Mouse (Mus musculus) myocyte (in vitro differentiated cells): ENCODE results near the gene Unc80. TPM values are rescaled to one million over a fixed set of nuclear protein-coding genes. Genes with fewer than 3 reads are reported as not detected.

Experiments used
- H3K27me3 ChIP-seq: one replicate; pipeline ENCODE4 v1.6.1; 2011; ENCODE audit not compliant: control insufficient read depth, insufficient read depth, insufficient read length
- H3K36me3 ChIP-seq: one replicate; pipeline ENCODE4 v1.6.1; 2011; ENCODE audit not compliant: control insufficient read depth, insufficient read depth
- H3K4me2 ChIP-seq: one replicate; pipeline ENCODE4 v1.6.1; 2011; ENCODE audit warnings: low read depth, control low read depth
- H3K4me3 ChIP-seq: one replicate; pipeline ENCODE4 v1.5.1; 2011; ENCODE audit warnings: mild to moderate bottlenecking, control low read depth, moderate library complexity
- H3K79me2 ChIP-seq: one replicate; pipeline ENCODE4 v1.6.1; 2011; ENCODE audit not compliant: control insufficient read depth, insufficient read depth
- H3ac ChIP-seq: one replicate; pipeline ENCODE4 v1.6.1; 2011; ENCODE audit not compliant: control insufficient read depth, insufficient read length
- CEBPB ChIP-seq: IDR thresholded peaks from 2 replicates; pipeline ENCODE4 v1.6.1; 2011; ENCODE audit warnings: mild to moderate bottlenecking, moderate library complexity; ENCODE audit not compliant: poor library complexity, insufficient read depth, severe bottlenecking
- E2F4 ChIP-seq: IDR thresholded peaks from one replicate; pipeline ENCODE4 v1.6.1; 2011; ENCODE audit warnings: mild to moderate bottlenecking, control low read depth, moderate library complexity; ENCODE audit not compliant: insufficient read depth
- MAX ChIP-seq: IDR thresholded peaks from one replicate; pipeline ENCODE4 v1.6.1; 2011; ENCODE audit warnings: low read depth, mild to moderate bottlenecking, control low read depth
- MYOD1 ChIP-seq, 3 experiments: IDR thresholded peaks; one replicate each; pipeline ENCODE4 v1.6.1; 2011; ENCODE audit warnings: control low read depth in 2 of 3, low read depth in 2 of 3, mild to moderate bottlenecking in 2 of 3, moderate library complexity in 1 of 3; ENCODE audit not compliant: insufficient read length in 2 of 3, control insufficient read depth in 1 of 3
- MYOG ChIP-seq, 3 experiments: IDR thresholded peaks; one replicate each; pipeline ENCODE4 v1.6.1; 2011; ENCODE audit warnings: control low read depth in 2 of 3, low read depth in 2 of 3, mild to moderate bottlenecking in 2 of 3; ENCODE audit not compliant: insufficient read length in 2 of 3, control insufficient read depth in 1 of 3, insufficient read depth in 1 of 3
- POLR2A ChIP-seq: IDR thresholded peaks from one replicate; pipeline ENCODE4 v1.6.1; 2011; ENCODE audit warnings: low read depth, mild to moderate bottlenecking, control low read depth, moderate library complexity; ENCODE audit not compliant: insufficient read length
- POLR2AphosphoS2 ChIP-seq: IDR thresholded peaks from one replicate; pipeline ENCODE4 v1.6.1; 2011; ENCODE audit warnings: low read depth, control low read depth; ENCODE audit not compliant: insufficient read length
- REST ChIP-seq: IDR thresholded peaks from one replicate; pipeline ENCODE4 v1.6.1; 2011; ENCODE audit warnings: mild to moderate bottlenecking, control low read depth, moderate library complexity; ENCODE audit not compliant: insufficient read depth, insufficient read length
- SRF ChIP-seq: IDR thresholded peaks from one replicate; pipeline ENCODE4 v1.6.1; 2011; ENCODE audit warnings: low read depth; ENCODE audit not compliant: control insufficient read depth, insufficient read length
- TCF12 ChIP-seq: IDR thresholded peaks from one replicate; pipeline ENCODE4 v1.6.1; 2011; ENCODE audit warnings: mild to moderate bottlenecking, control low read depth; ENCODE audit not compliant: poor library complexity, insufficient read depth, severe bottlenecking
- TCF3 ChIP-seq: IDR thresholded peaks from one replicate; pipeline ENCODE4 v1.6.1; 2011; ENCODE audit warnings: low read depth, control low read depth; ENCODE audit not compliant: insufficient read length
- USF1 ChIP-seq: IDR thresholded peaks from one replicate; pipeline ENCODE4 v1.6.1; 2011; ENCODE audit warnings: low read depth, mild to moderate bottlenecking, control low read depth, moderate library complexity
- polyA plus RNA-seq: library from polyadenylated mRNA; unstranded; fragments of >200 nt; fragmentation: generic; extraction: Trizol; gene quantifications from one replicate; pipeline ENCODE4 v1.2.1, GENCODE M21; 2012; ENCODE audit warnings: missing spikeins

Gene Unc80
- polyA plus RNA-seq, 1 experiment, result not detected

GRCm38 (mm10) chr1:66704523-66704922 is 236.4 kb downstream of the Unc80 start:
- no peak overlapping the region for H3ac ChIP-seq
- H3K36me3 ChIP-seq, result peaks cover 14% of the 10 kb centered on the region
- H3K4me3 ChIP-seq, result no peak overlapping the region
- H3K4me2 ChIP-seq, result no peak overlapping the region
- TF ChIP-seq POLR2AphosphoS2 (no peak), USF1 (no peak), MYOD1 (IDR thresholded peaks at IDR 0.05; ENCODE audit: control insufficient read depth in 1 of 3, insufficient read length in 2 of 3, low read depth in 2 of 3) (no peak), MYOG (IDR thresholded peaks at IDR 0.05; ENCODE audit: control insufficient read depth in 1 of 3, insufficient read depth in 1 of 3, insufficient read length in 2 of 3, low read depth in 2 of 3) (no peak), POLR2A (no peak)
- H3K27me3 ChIP-seq, result no peaks in the 10 kb centered on the region
- H3K79me2 ChIP-seq, result peaks cover 38% of the 10 kb centered on the region

DNA sequence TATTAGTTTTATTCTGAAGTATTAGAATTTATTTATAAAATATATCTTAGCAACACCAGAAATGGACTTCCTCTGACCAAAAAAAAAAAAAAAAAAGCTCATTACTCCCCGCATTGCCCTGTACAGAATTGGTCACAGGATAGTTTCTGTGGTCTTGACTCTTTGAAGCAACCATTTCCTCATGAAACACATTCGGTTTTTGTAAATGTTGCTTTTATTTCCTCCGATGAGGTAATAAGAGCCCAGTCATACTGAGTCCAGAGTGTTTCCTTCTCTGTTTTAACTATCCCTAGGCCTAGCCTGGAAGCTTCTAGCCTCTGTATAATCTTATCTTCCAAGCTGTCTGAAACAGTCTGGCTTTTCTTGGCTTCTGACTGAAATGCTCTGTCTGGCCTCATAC is 244.7 kb downstream of the Unc80 start:
- H3K4me2 ChIP-seq, result no peak overlapping the region
- H3K79me2 ChIP-seq, result peaks cover 8% of the 10 kb centered on the region
- no peaks in the 10 kb centered on the region for H3K27me3 ChIP-seq
- H3ac ChIP-seq, result no peak overlapping the region
- H3K4me3 ChIP-seq, result no peak overlapping the region
- H3K36me3 ChIP-seq, result peaks cover 20% of the 10 kb centered on the region
- TF ChIP-seq MYOG (IDR thresholded peaks at IDR 0.05; ENCODE audit: control insufficient read depth in 1 of 3, insufficient read depth in 1 of 3, insufficient read length in 2 of 3, low read depth in 2 of 3) (no peak), SRF (no peak), POLR2A (no peak), POLR2AphosphoS2 (no peak), USF1 (no peak), CEBPB (no peak), MAX (no peak), TCF12 (no peak), REST (no peak), TCF3 (no peak), MYOD1 (IDR thresholded peaks at IDR 0.05; ENCODE audit: control insufficient read depth in 1 of 3, insufficient read length in 2 of 3, low read depth in 2 of 3) (no peak), E2F4 (no peak)

DNA sequence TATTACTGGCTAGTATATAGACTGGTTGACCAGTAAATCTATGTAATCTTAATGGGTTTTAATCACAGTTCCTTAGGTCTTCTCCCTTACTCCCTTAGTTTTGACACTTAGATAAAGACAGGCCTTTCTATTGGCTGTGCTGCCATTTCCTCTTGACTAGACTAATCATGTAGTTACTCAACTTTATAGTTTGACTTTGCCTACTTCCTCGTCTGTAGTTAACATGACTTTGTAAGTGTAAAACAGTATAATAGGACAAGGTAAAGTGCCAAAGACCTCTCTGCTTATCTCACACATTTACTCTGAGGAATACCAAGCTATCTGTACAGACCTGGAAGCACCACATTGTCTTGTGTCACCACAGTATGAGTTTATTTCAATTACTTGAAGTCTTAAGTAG is 262.4 kb downstream of the Unc80 start:
- H3K79me2 ChIP-seq, result no peaks in the 10 kb centered on the region
- H3K27me3 ChIP-seq, result no peaks in the 10 kb centered on the region
- no peak for TF ChIP-seq TCF12
- no peak for TF ChIP-seq POLR2AphosphoS2
- no peak for TF ChIP-seq E2F4
- no peak for TF ChIP-seq MYOG (IDR thresholded peaks at IDR 0.05; ENCODE audit: control insufficient read depth in 1 of 3, insufficient read depth in 1 of 3, insufficient read length in 2 of 3, low read depth in 2 of 3)
- no peak for TF ChIP-seq MAX
- TF ChIP-seq MYOD1 (IDR thresholded peaks at IDR 0.05; ENCODE audit: control insufficient read depth in 1 of 3, insufficient read length in 2 of 3, low read depth in 2 of 3), result no peak
- no peak for TF ChIP-seq CEBPB
- TF ChIP-seq SRF, result no peak
- TF ChIP-seq REST, result no peak
- no peak for TF ChIP-seq POLR2A
- no peak for TF ChIP-seq TCF3
- no peak for TF ChIP-seq USF1
- no peak overlapping the region for H3K4me3 ChIP-seq
- no peak overlapping the region for H3K4me2 ChIP-seq
- peaks cover 54% of the 10 kb centered on the region for H3K36me3 ChIP-seq
- H3ac ChIP-seq, result no peak overlapping the region

Other genes with a start within 250 kb of the Unc80 start
- gene Rpe, start 232.5 kb downstream of the Unc80 start, polyA plus RNA-seq, result 7.6 TPM